Mouse (Mus musculus): ENCODE results near the gene Sash3.
A peak's percentile ranks its signal among the peaks of the same experiment; 100 is the strongest.

Sash3 gene

GRCm38 (mm10) chrX:48146262-48146661, at the start of gene Sash3:
Gene Sash3, plus strand, starts transcription at chrX:48146436.
- peak; percentile 60 for DNase-seq

- DNase-seq: no peak
Observed at GRCm38 (mm10) chrX:48096580-48096979, 49.7 kb upstream of the Sash3 start.

- no peak for DNase-seq
Observed at GRCm38 (mm10) chrX:48098470-48099129, 47.6 kb upstream of the Sash3 start.

GRCm38 (mm10) chrX:48099871-48100270, 46.4 kb upstream of the Sash3 start:
- no peak for DNase-seq

GRCm38 (mm10) chrX:48103256-48103655, 43.0 kb upstream of the Sash3 start:
- no peak for DNase-seq

GRCm38 (mm10) chrX:48104736-48105441, 41.3 kb upstream of the Sash3 start:
- peak; percentile 55 for DNase-seq

GRCm38 (mm10) chrX:48106226-48106625, 40.0 kb upstream of the Sash3 start:
- no peak for DNase-seq

- no peak for DNase-seq
Observed at GRCm38 (mm10) chrX:48108394-48109315, 37.6 kb upstream of the Sash3 start, which contains the start of gene Xpnpep2. Gene Xpnpep2, plus strand, starts transcription at chrX:48108725.

- DNase-seq: no peak
Observed at GRCm38 (mm10) chrX:48109316-48109655, 37.0 kb upstream of the Sash3 start.

GRCm38 (mm10) chrX:48119294-48119693, 26.9 kb upstream of the Sash3 start:
- DNase-seq: no peak

GRCm38 (mm10) chrX:48124132-48125071, 21.8 kb upstream of the Sash3 start:
- DNase-seq: no peak

GRCm38 (mm10) chrX:48126903-48127476, 19.2 kb upstream of the Sash3 start:
- DNase-seq: no peak

- DNase-seq: no peak
Observed at GRCm38 (mm10) chrX:48127502-48128218, 18.6 kb upstream of the Sash3 start.

GRCm38 (mm10) chrX:48129167-48129566, 17.1 kb upstream of the Sash3 start:
- no peak for DNase-seq

- no peak for DNase-seq
Observed at GRCm38 (mm10) chrX:48136935-48137334, 9.3 kb upstream of the Sash3 start.

GRCm38 (mm10) chrX:48138011-48138410, 8.2 kb upstream of the Sash3 start:
- no peak for DNase-seq

GRCm38 (mm10) chrX:48138539-48139275, 7.5 kb upstream of the Sash3 start:
- DNase-seq: no peak

- no peak for DNase-seq
Observed at GRCm38 (mm10) chrX:48139368-48140285, 6.6 kb upstream of the Sash3 start.

- no peak for DNase-seq
Observed at GRCm38 (mm10) chrX:48140286-48140877, 5.9 kb upstream of the Sash3 start.

Data from layer of hippocampus, adult 9-11 months (tissue).